Mouse (Mus musculus) frontal cortex, adult (tissue): ENCODE measurements around the gene Glrx.

ENCODE experiments used
- ATAC-seq: cut with Nextera tagmentation; 2 replicates; pipeline ENCODE4 v1.9.2; 2017; ENCODE audit warnings: mild to moderate bottlenecking, moderate library complexity, mixed read lengths; ENCODE audit not compliant: low TSS enrichment

Glrx gene

GRCm38 (mm10) chr13:75833499-75833898 is 6.2 kb upstream of the Glrx start:
- ATAC-seq, result no peak

GRCm38 (mm10) chr13:75835461-75835860 is 4.2 kb upstream of the Glrx start:
- ATAC-seq, result no peak

GRCm38 (mm10) chr13:75838506-75838905 is 1.2 kb upstream of the Glrx start:
- ATAC-seq, result no peak

- peak; percentile 27 for ATAC-seq
Observed at GRCm38 (mm10) chr13:75840752-75841285, 1.2 kb downstream of the Glrx start.

- no peak for ATAC-seq
Observed at GRCm38 (mm10) chr13:75841950-75842349, 2.3 kb downstream of the Glrx start.

GRCm38 (mm10) chr13:75843331-75843730 is 3.7 kb downstream of the Glrx start:
- no peak for ATAC-seq

- ATAC-seq, result no peak
Observed at GRCm38 (mm10) chr13:75843993-75844683, 4.5 kb downstream of the Glrx start.

- no peak for ATAC-seq
Observed at GRCm38 (mm10) chr13:75844833-75845518, 5.3 kb downstream of the Glrx start.

- no peak for ATAC-seq
Observed at GRCm38 (mm10) chr13:75845519-75846166, 6.0 kb downstream of the Glrx start.

- no peak for ATAC-seq
Observed at GRCm38 (mm10) chr13:75847027-75847426, 7.4 kb downstream of the Glrx start.

- no peak for ATAC-seq
Observed at GRCm38 (mm10) chr13:75852027-75852426, 12.4 kb downstream of the Glrx start.

- no peak for ATAC-seq
Observed at GRCm38 (mm10) chr13:75853118-75853517, 13.4 kb downstream of the Glrx start.

- no peak for ATAC-seq
Observed at GRCm38 (mm10) chr13:75859264-75859844, 19.7 kb downstream of the Glrx start.

GRCm38 (mm10) chr13:75865486-75866184 is 26.0 kb downstream of the Glrx start:
- no peak for ATAC-seq

GRCm38 (mm10) chr13:75867876-75868275 is 28.2 kb downstream of the Glrx start:
- ATAC-seq, result peak; percentile 99

- no peak for ATAC-seq
Observed at GRCm38 (mm10) chr13:75874608-75875376, 35.1 kb downstream of the Glrx start.

GRCm38 (mm10) chr13:75876188-75876587 is 36.5 kb downstream of the Glrx start:
- peak; percentile 64; the same call in 1 of the 2 replicates for ATAC-seq

GRCm38 (mm10) chr13:75876592-75876991 is 36.9 kb downstream of the Glrx start:
- ATAC-seq, result 0 out of 2 replicates have a peak, but pooled peaks have one; percentile 38

GRCm38 (mm10) chr13:75877907-75878306 is 38.2 kb downstream of the Glrx start:
- peak; percentile 78 for ATAC-seq

GRCm38 (mm10) chr13:75879756-75880155 is 40.1 kb downstream of the Glrx start:
- ATAC-seq, result no peak

- ATAC-seq, result no peak
Observed at GRCm38 (mm10) chr13:75880501-75880900, 40.8 kb downstream of the Glrx start.
